Mouse (Mus musculus) layer of hippocampus, postnatal 25 days (tissue): Measurements from ENCODE around the gene Glt28d2. TPM values are rescaled to one million over a fixed set of nuclear protein-coding genes. Genes with fewer than 3 reads are reported as not detected.
A peak's percentile ranks its signal among the peaks of the same experiment; 100 is the strongest.
"Not testable (repeated sequence)": the region's sequence is repeated elsewhere in the genome, so short reads cannot be mapped to it uniquely, and the experiment has no call there.

Source experiments
- DNase-seq, 2 experiments: peaks; one replicate each; pipeline ENCODE4 v3.0.0; 2022; ENCODE audit warnings: mixed read lengths in 2 of 2, low spot score in 1 of 2; ENCODE audit errors: extremely low spot score in 1 of 2
- total RNA-seq, 2 experiments: library from RNA; stranded (reverse); gene quantifications; 2 replicates each; pipeline ENCODE4 v1.2.3; 2021

Glt28d2 gene
- under 1 TPM; 0.20 to 0.40 TPM for total RNA-seq

GRCm38 (mm10) chr3:85887239-85887827, at the start of gene Glt28d2, which contains the start of gene Gm37240:
Glt28d2 (minus strand) TSS chr3:85887516.
Gm37240 (minus strand) TSS chr3:85887518.
- DNase-seq, result peak; percentile 27 to 37

GRCm38 (mm10) chr3:85933586-85933985, 46.3 kb upstream of the Glt28d2 start:
- DNase-seq, result no peak

- no peak for DNase-seq
Observed at GRCm38 (mm10) chr3:85931859-85932258, 44.5 kb upstream of the Glt28d2 start.

GRCm38 (mm10) chr3:85930671-85931255, 43.4 kb upstream of the Glt28d2 start:
- no peak for DNase-seq

GRCm38 (mm10) chr3:85929711-85930110, 42.4 kb upstream of the Glt28d2 start:
- DNase-seq, result no peak

- no peak for DNase-seq
Observed at GRCm38 (mm10) chr3:85928140-85928611, 40.9 kb upstream of the Glt28d2 start.

GRCm38 (mm10) chr3:85927296-85927695, 40.0 kb upstream of the Glt28d2 start:
- DNase-seq, result no peak

GRCm38 (mm10) chr3:85923954-85924945, 36.9 kb upstream of the Glt28d2 start:
- peak; percentile 82 to 97 for DNase-seq

GRCm38 (mm10) chr3:85923343-85923742, 36.0 kb upstream of the Glt28d2 start:
- DNase-seq, result no peak

GRCm38 (mm10) chr3:85922331-85922730, 35.0 kb upstream of the Glt28d2 start:
- DNase-seq, result no peak

- DNase-seq, result not testable (repeated sequence)
Observed at GRCm38 (mm10) chr3:85920671-85921070, 33.4 kb upstream of the Glt28d2 start.

- peak in 1 of 2 experiments; percentile 45 for DNase-seq
Observed at GRCm38 (mm10) chr3:85917600-85917999, 30.3 kb upstream of the Glt28d2 start.

- DNase-seq, result no peak
Observed at GRCm38 (mm10) chr3:85914806-85915205, 27.5 kb upstream of the Glt28d2 start.

GRCm38 (mm10) chr3:85907136-85907535, 19.8 kb upstream of the Glt28d2 start:
- no peak for DNase-seq

GRCm38 (mm10) chr3:85904371-85904770, 17.1 kb upstream of the Glt28d2 start:
- no peak for DNase-seq

- no peak for DNase-seq
Observed at GRCm38 (mm10) chr3:85895020-85895419, 7.7 kb upstream of the Glt28d2 start.

- DNase-seq, result no peak
Observed at GRCm38 (mm10) chr3:85891571-85891970, 4.3 kb upstream of the Glt28d2 start.

GRCm38 (mm10) chr3:85888221-85888671, 930 bp upstream of the Glt28d2 start:
- no peak for DNase-seq

- no peak for DNase-seq
Observed at GRCm38 (mm10) chr3:85886636-85887238, 579 bp downstream of the Glt28d2 start.

- DNase-seq, result no peak
Observed at GRCm38 (mm10) chr3:85885906-85886305, 1.4 kb downstream of the Glt28d2 start.
